Mouse (Mus musculus) lung, adult 2 months (tissue): Measurements from ENCODE around the gene Serpina1f. TPM values are rescaled to one million over a fixed set of nuclear protein-coding genes. Genes with fewer than 3 reads are reported as not detected.

Experiments
- DNase-seq: peaks from one replicate; pipeline ENCODE4 v3.0.0; 2022
- H3K4me1 ChIP-seq: fragments of 200-500 bp; 2 replicates; pipeline ENCODE4 v1.6.1; 2011; ENCODE audit warnings: low read length; ENCODE audit not compliant: control insufficient read depth, insufficient read depth
- H3K4me3 ChIP-seq: fragments of 200-500 bp; replicated peaks from 2 replicates; pipeline ENCODE3; 2011; ENCODE audit warnings: low read depth, mild to moderate bottlenecking, control low read depth, low read length; ENCODE audit errors: extremely low read depth
- CTCF ChIP-seq: fragments of 200-500 bp; IDR thresholded peaks from 2 replicates; pipeline ENCODE4 v1.5.1; 2011; ENCODE audit warnings: mild to moderate bottlenecking, low read length, control low read depth; ENCODE audit not compliant: insufficient read depth
- POLR2A ChIP-seq: fragments of 200-500 bp; IDR thresholded peaks from 2 replicates; pipeline ENCODE4 v1.6.1; 2011; ENCODE audit warnings: low read depth, mild to moderate bottlenecking, control low read depth, low read length, borderline replicate concordance; ENCODE audit errors: extremely low read depth
- WGBS: fragments of 180-500 bp; shearing (Covaris S2); methylation state at CpG from one replicate; pipeline ENCODE4 v1.1.7; 2018; 5-methylcytosine and 5-hydroxymethylcytosine counted together
- polyA plus RNA-seq: library from polyadenylated mRNA; depleted of rRNA; stranded (reverse); fragments of >200 nt; gene quantifications from 2 replicates; pipeline ENCODE4 v1.2.3, GENCODE M21; 2012; rRNA removed

Serpina1f gene
- polyA plus RNA-seq, 1 experiment: not detected

GRCm38 (mm10) chr12:103644601-103645000 is 50.7 kb downstream of the Serpina1f start:
- TF ChIP-seq CTCF (no peak), POLR2A (no peak)
- WGBS: 21% methylated on average over 5 of the region's 5 CpGs
- no peak overlapping the region for H3K4me3 ChIP-seq
- DNase-seq: no peak
- no peaks in the 10 kb centered on the region for H3K4me1 ChIP-seq

GRCm38 (mm10) chr12:103643818-103644217 is 51.5 kb downstream of the Serpina1f start:
- TF ChIP-seq CTCF: no peak
- TF ChIP-seq POLR2A: no peak
- DNase-seq: no peak
- Histone ChIP-seq H3K4me3 (no peak overlapping the region), H3K4me1 (no peaks in the 10 kb centered on the region)
- WGBS: 83% methylated on average over 3 of the region's 3 CpGs

DNA sequence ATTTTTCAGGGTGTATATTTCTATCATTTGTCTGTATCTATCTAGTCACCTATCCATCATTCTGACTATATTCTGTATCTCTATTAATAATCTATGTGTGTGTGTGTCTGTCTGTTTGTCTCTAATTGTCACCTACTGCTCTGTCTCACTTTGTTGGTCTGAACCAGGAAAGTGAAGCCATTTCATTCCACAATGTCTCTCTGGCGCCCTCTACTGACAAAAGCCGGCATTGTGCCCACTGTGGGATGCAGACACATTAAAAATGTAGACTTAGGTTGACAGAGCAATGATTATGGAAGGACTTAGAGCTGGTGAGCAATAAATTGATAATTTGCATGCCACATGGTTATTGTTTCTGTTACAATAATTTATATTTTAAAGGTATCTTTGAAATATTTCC is 52.0 kb downstream of the Serpina1f start:
- TF ChIP-seq CTCF (peak; percentile 63), POLR2A (no peak)
- peak; percentile 85 for DNase-seq

More for the DNA sequence above, 52.0 kb downstream of the Serpina1f start:
- Histone ChIP-seq H3K4me1 (no peaks in the 10 kb centered on the region), H3K4me3 (no peak overlapping the region)
- WGBS: 2% methylated on average over 2 of the region's 2 CpGs

Other genes starting within 250 kb of the Serpina1f start
- 0.11 and 0.34 TPM in 2 replicates for gene Ifi27l2b, start 238.3 kb downstream of the Serpina1f start, polyA plus RNA-seq
- 3.1 and 4.3 TPM in 2 replicates for gene Ppp4r4, start 163.2 kb downstream of the Serpina1f start, polyA plus RNA-seq
- 0.10 and 0.22 TPM in 2 replicates for gene Serpina10, start 64.1 kb downstream of the Serpina1f start, polyA plus RNA-seq
- 0.07 TPM in 1 of 2 replicates, not detected in the other for gene Serpina6, start 38.3 kb downstream of the Serpina1f start, polyA plus RNA-seq
- gene Serpina16, start 19.4 kb downstream of the Serpina1f start, polyA plus RNA-seq: not detected in 2 replicates
- 0.91 and 2.6 TPM in 2 replicates for gene Serpina1d, start 78.1 kb upstream of the Serpina1f start, polyA plus RNA-seq
- 1.1 and 5.0 TPM in 2 replicates for gene Serpina1b, start 134.8 kb upstream of the Serpina1f start, polyA plus RNA-seq
- gene Serpina1a, start 168.0 kb upstream of the Serpina1f start, polyA plus RNA-seq: 0.75 and 2.3 TPM in 2 replicates
- 2.0 and 6.3 TPM in 2 replicates for gene Serpina1c, start 209.4 kb upstream of the Serpina1f start, polyA plus RNA-seq